Mouse (Mus musculus) limb, embryonic 12.5 days (tissue): ENCODE results near the gene Dr1. TPM values are rescaled to one million over a fixed set of nuclear protein-coding genes. Genes with fewer than 3 reads are reported as not detected.
"Not testable (repeated sequence)": the region's sequence is repeated elsewhere in the genome, so short reads cannot be mapped to it uniquely, and the experiment has no call there.

ENCODE experiments used
- ATAC-seq: fragments of 200-750 bp; cut with Nextera tagmentation; 2 replicates; pipeline ENCODE4 v1.8.0; 2017; ENCODE audit warnings: low read depth, moderate TSS enrichment; ENCODE audit not compliant: insufficient number of reproducible peaks, insufficient read depth, low FRiP score, low TSS enrichment
- H3K27ac ChIP-seq: fragments of 300-500 bp; sonication (generic); 2 replicates; pipeline ENCODE4 v1.5.1; 2016; ENCODE audit warnings: mild to moderate bottlenecking, moderate library complexity
- H3K27me3 ChIP-seq: fragments of 300-500 bp; sonication (generic); 2 replicates; pipeline ENCODE4 v1.6.1; 2016; ENCODE audit warnings: mild to moderate bottlenecking, moderate library complexity
- H3K36me3 ChIP-seq: fragments of 300-500 bp; sonication (generic); 2 replicates; pipeline ENCODE4 v1.6.1; 2016; ENCODE audit warnings: mild to moderate bottlenecking, moderate library complexity
- H3K4me1 ChIP-seq: fragments of 300-500 bp; sonication (generic); replicated peaks from 2 replicates; pipeline ENCODE4 v1.6.1; 2016
- H3K4me2 ChIP-seq: fragments of 300-500 bp; sonication (generic); 2 replicates; pipeline ENCODE4 v1.6.1; 2016; ENCODE audit warnings: mild to moderate bottlenecking, moderate library complexity
- H3K4me3 ChIP-seq: fragments of 300-500 bp; sonication (generic); replicated peaks from 2 replicates; pipeline ENCODE4 v1.5.1; 2016; ENCODE audit warnings: mild to moderate bottlenecking
- H3K9ac ChIP-seq: fragments of 300-500 bp; sonication (generic); replicated peaks from 2 replicates; pipeline ENCODE4 v1.6.1; 2016; ENCODE audit warnings: mild to moderate bottlenecking, moderate library complexity
- H3K9me3 ChIP-seq: fragments of 300-500 bp; sonication (generic); 2 replicates; pipeline ENCODE4 v1.6.1; 2016; ENCODE audit warnings: mild to moderate bottlenecking, moderate library complexity
- WGBS: fragments of 180-500 bp; shearing (Covaris S2); methylation state at CpG from one replicate; pipeline ENCODE4 v1.1.7; 2016; 5-methylcytosine and 5-hydroxymethylcytosine counted together
- polyA plus RNA-seq: library from polyadenylated mRNA; unstranded; fragments of >200 nt; fragmentation: Nextera tagmentation; extraction: Ambion mirVana; gene quantifications from 2 replicates; pipeline ENCODE4 v1.2.1, GENCODE M21; 2016

Dr1 gene
- polyA plus RNA-seq, 1 experiment from 2014 or later, result 54.3 TPM

- Histone ChIP-seq H3K9ac (peak overlapping the region; percentile 93; the same call in 1 of the 2 replicates), H3K4me3 (peak overlapping the region; percentile 82), H3K27ac (no peak overlapping the region), H3K4me2 (peak overlapping the region; percentile 83), H3K27me3 (no peaks in the 10 kb centered on the region), H3K36me3 (peaks cover 11% of the 10 kb centered on the region; the same call in 1 of the 2 replicates), H3K9me3 (no peaks in the 10 kb centered on the region), H3K4me1 (peaks cover 17% of the 10 kb centered on the region)
- no peak for ATAC-seq
- 56% methylated on average over 9 of the region's 9 CpGs for WGBS
These were observed 1.7 kb downstream of the Dr1 start for GRCm38 (mm10) chr5:108270415-108270814.

- not testable (repeated sequence) for ATAC-seq, H3K27ac ChIP-seq, H3K9me3 ChIP-seq, H3K4me3 ChIP-seq, H3K9ac ChIP-seq, H3K27me3 ChIP-seq
- 91% methylated on average over 6 of the region's 6 CpGs for WGBS
- Histone ChIP-seq H3K4me2 (peak overlapping the region; percentile 83), H3K36me3 (peaks cover 17% of the 10 kb centered on the region), H3K4me1 (peaks cover 17% of the 10 kb centered on the region)
These were observed 2.6 kb downstream of the Dr1 start for GRCm38 (mm10) chr5:108271345-108271744.

GRCm38 (mm10) chr5:108286957-108287356, 18.3 kb downstream of the Dr1 start:
- H3K9ac ChIP-seq, result no peak overlapping the region
- H3K27ac ChIP-seq, result no peak overlapping the region
- 88% methylated on average over 2 of the region's 2 CpGs for WGBS
- no peak overlapping the region for H3K4me3 ChIP-seq
- no peak overlapping the region for H3K4me2 ChIP-seq
- no peaks in the 10 kb centered on the region for H3K4me1 ChIP-seq
- ATAC-seq, result no peak
- H3K27me3 ChIP-seq, result no peaks in the 10 kb centered on the region
- H3K36me3 ChIP-seq, result no peaks in the 10 kb centered on the region
- 0 out of 2 replicates have a peak, but pooled peaks cover 4% of the 10 kb centered on the region for H3K9me3 ChIP-seq

GRCm38 (mm10) chr5:108301567-108301966, 32.9 kb downstream of the Dr1 start:
- Histone ChIP-seq H3K9ac (no peak overlapping the region), H3K27ac (no peak overlapping the region), H3K4me3 (no peak overlapping the region), H3K4me1 (no peaks in the 10 kb centered on the region), H3K27me3 (peaks cover 4% of the 10 kb centered on the region; the same call in 1 of the 2 replicates), H3K36me3 (no peaks in the 10 kb centered on the region), H3K9me3 (no peaks in the 10 kb centered on the region), H3K4me2 (no peak overlapping the region)
- 67% methylated on average over 3 of the region's 3 CpGs for WGBS
- ATAC-seq, result no peak

- Histone ChIP-seq H3K36me3 (0 out of 2 replicates have a peak, but pooled peaks cover 2% of the 10 kb centered on the region), H3K9ac (peak within 1 kb of the TSS; percentile 85), H3K9me3 (0 out of 2 replicates have a peak, but pooled peaks cover 3% of the 10 kb centered on the region), H3K27me3 (no peaks in the 10 kb centered on the region), H3K4me1 (peaks cover 7% of the 10 kb centered on the region), H3K4me3 (peak within 1 kb of the TSS; percentile 76), H3K4me2 (peak within 1 kb of the TSS; percentile 84), H3K27ac (peak within 1 kb of the TSS; percentile 60)
- peak; percentile 97 for ATAC-seq
- WGBS, result under 1% methylated on average over 57 of the region's 57 CpGs
These were observed 43.7 kb downstream of the Dr1 start, which contains the start of gene Pigg for GRCm38 (mm10) chr5:108312224-108313064. Gene Pigg (plus strand): TSS chr5:108312609.

- Histone ChIP-seq H3K4me3 (peak overlapping the region; percentile 76), H3K4me1 (peaks cover 7% of the 10 kb centered on the region), H3K9me3 (0 out of 2 replicates have a peak, but pooled peaks cover 3% of the 10 kb centered on the region), H3K4me2 (peak overlapping the region; percentile 84), H3K9ac (peak overlapping the region; percentile 85), H3K36me3 (0 out of 2 replicates have a peak, but pooled peaks cover 4% of the 10 kb centered on the region), H3K27ac (0 out of 2 replicates have a peak overlapping the region, but pooled peaks have one; percentile 29), H3K27me3 (no peaks in the 10 kb centered on the region)
- no peak; the same call in 1 of the 2 replicates for ATAC-seq
- 8% methylated on average over 16 of the region's 16 CpGs for WGBS
These were observed 44.6 kb downstream of the Dr1 start for GRCm38 (mm10) chr5:108313065-108313860.

Other genes starting within 250 kb of the Dr1 start
- 160 and 167 TPM in 2 replicates for gene Mtf2, start 203.2 kb upstream of the Dr1 start, polyA plus RNA-seq
- gene Tmed5, start 136.3 kb upstream of the Dr1 start, polyA plus RNA-seq, result 27.4 and 28.5 TPM in 2 replicates
- gene Ccdc18, start 136.0 kb upstream of the Dr1 start, polyA plus RNA-seq, result 13.1 and 14.4 TPM in 2 replicates
- 6.3 and 6.4 TPM in 2 replicates for gene Pigg, start 43.7 kb downstream of the Dr1 start, polyA plus RNA-seq
- not detected in 2 replicates for gene Gm42517, start 99.0 kb downstream of the Dr1 start, polyA plus RNA-seq
- 0.34 and 0.36 TPM in 2 replicates for gene Pde6b, start 119.5 kb downstream of the Dr1 start, polyA plus RNA-seq
- gene Atp5k, start 165.6 kb downstream of the Dr1 start, polyA plus RNA-seq, result 475 and 510 TPM in 2 replicates
- 0.19 and 0.35 TPM in 2 replicates for gene Mfsd7a, start 180.0 kb downstream of the Dr1 start, polyA plus RNA-seq
- gene Pcgf3, start 192.3 kb downstream of the Dr1 start, polyA plus RNA-seq, result 30.5 and 32.1 TPM in 2 replicates